Mouse (Mus musculus): ENCODE measurements around the gene Banf2.

- TF ChIP-seq CTCF (IDR thresholded peaks at IDR 0.05; ENCODE audit: low read depth, low read length) (no peak), POLR2A (IDR thresholded peaks at IDR 0.05; ENCODE audit: insufficient read depth, low read length) (no peak), EP300 (IDR thresholded peaks at IDR 0.05; ENCODE audit: insufficient read depth, low read depth, low read length) (no peak)
Observed at GRCm38 (mm10) chr2:144078897-144079296, 46.0 kb downstream of the Banf2 start.

All from ES-Bruce4 (cell line).